Mouse (Mus musculus): Measurements from ENCODE around the gene Apopt1. TPM values are rescaled to one million over a fixed set of nuclear protein-coding genes. Genes with fewer than 3 reads are reported as not detected.

Apopt1 gene
- total RNA-seq, 2 experiments from 2014 or later: 36.9 to 37.0 TPM

DNA sequence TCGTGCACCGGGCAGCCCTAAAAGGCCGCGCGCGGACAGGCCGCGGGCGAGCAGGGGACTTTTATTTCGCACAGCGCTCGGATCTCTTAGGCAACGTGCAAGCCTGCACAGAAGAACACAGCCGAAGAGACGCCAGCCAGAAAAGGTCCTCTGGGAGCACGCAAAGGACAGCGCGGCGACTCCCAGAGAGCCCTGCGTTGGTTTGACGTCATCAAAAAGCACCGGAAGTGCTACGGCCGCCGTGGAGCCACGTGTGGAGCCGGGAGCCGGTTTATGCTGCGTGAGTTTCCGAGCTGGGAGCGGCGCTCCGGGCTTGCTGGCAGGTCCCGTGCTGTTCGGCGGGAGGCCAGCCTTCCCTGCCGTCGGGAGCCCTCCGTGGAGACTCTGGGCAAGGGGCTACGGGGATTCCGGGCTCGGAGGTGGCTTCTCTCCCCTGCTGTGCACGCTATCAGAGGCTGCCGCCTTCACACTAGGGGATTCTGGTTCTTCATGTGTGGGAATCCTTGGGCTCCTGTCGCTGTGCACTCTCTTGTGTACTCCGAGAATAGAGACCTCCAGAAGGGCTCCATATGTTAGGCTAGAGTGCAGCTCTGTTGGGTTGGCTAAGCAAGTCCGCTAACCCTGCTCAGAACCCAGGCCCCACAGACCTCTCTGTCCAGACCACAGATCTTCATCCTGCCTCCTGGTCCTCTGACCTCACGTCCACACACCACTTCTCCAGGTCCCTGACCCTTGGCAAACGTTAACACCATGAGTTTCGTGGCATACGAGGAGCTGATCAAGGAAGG is 35.0 kb upstream of the Apopt1 start, which contains the start of gene Trmt61a:
Gene Trmt61a (plus strand): TSS at position 224 of the 788 bp plus-strand sequence.
- intact Hi-C loops (cut with DNase I): no loop called here
- peak; percentile 90 to 95 for DNase-seq

GRCm38 (mm10) chr12:111678670-111678933 is 34.5 kb upstream of the Apopt1 start:
- intact Hi-C loops (cut with DNase I): no loop called here

GRCm38 (mm10) chr12:111678997-111679396 is 34.1 kb upstream of the Apopt1 start:
- intact Hi-C loops (cut with DNase I): no loop called here
- no peak for DNase-seq

More at GRCm38 (mm10) chr12:111678670-111678933, 34.5 kb upstream of the Apopt1 start:
- no peak for DNase-seq

- no peak for DNase-seq
- intact Hi-C loops (cut with DNase I): no loop called here
Observed at GRCm38 (mm10) chr12:111680661-111681060, 32.4 kb upstream of the Apopt1 start.

DNA sequence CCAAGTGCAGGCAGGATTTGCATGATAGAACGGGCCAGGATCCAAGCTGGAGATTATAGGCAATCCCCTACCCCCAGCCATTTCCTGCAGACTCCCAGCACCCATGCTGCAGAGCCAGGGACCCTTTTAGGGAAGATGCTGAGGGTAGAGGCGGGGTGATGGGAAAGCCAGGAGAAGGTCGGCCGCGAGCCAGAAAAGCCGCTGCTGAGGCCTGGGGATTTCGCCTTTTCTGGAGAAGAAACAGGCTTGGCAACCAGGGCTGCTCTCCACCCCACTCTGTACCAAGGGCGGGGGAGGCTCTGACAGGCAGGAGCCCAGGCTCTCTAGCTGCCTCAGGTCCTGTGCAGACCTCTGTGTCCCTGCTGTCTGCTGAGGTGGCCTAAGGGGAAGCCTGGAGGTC is 31.8 kb upstream of the Apopt1 start:
- no peak for DNase-seq
- intact Hi-C loops (cut with DNase I): no loop called here

DNA sequence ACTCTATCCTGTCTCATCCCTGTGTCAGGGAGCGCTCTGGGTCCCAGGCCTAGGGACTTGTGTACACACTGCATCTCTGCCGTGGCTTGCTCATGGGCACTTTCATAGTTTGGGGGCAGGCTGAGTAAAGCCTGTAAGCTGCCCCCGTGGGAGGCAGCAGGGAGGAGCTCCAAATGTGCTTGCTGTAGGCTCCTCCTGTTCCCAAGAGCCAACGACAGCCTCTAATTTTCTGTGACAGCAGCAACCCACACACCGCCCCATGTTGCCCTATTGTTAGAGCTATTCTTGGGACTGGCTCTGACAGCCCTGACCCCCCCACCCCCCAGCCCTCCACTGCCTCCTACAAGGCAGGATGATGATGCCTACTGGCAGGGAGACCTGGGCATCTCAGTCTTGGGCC is 31.1 kb upstream of the Apopt1 start:
- intact Hi-C loops (cut with DNase I): no loop called here
- DNase-seq: no peak

DNA sequence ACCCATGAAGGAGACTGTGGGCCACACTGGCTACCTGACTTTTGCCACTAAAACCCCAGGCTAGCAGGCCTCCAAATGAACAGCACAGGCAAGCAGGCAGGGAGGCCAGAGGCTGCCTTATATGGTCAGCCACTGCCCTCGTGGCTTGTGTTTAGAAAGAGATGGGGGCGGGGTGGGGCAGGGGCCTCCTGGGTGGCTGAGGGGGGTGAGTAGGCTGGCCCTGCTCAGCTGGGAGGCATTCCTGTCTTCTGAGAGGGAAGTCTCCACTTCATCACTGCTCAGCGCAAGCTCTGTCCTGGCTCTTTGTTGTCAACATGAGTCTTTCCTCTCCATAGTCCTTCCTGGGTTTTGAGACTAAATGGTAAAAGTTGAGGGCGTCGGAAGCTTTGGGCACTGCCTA is 30.3 kb upstream of the Apopt1 start:
- no peak for DNase-seq
- intact Hi-C loops (cut with DNase I): no loop called here

GRCm38 (mm10) chr12:111686390-111686789 is 26.7 kb upstream of the Apopt1 start:
- DNase-seq: no peak

GRCm38 (mm10) chr12:111687350-111688068 is 25.6 kb upstream of the Apopt1 start:
- intact Hi-C loops (cut with DNase I): no loop called here
- DNase-seq: peak; percentile 88

More at GRCm38 (mm10) chr12:111686390-111686789, 26.7 kb upstream of the Apopt1 start:
- intact Hi-C loops (cut with DNase I): no loop called here

DNA sequence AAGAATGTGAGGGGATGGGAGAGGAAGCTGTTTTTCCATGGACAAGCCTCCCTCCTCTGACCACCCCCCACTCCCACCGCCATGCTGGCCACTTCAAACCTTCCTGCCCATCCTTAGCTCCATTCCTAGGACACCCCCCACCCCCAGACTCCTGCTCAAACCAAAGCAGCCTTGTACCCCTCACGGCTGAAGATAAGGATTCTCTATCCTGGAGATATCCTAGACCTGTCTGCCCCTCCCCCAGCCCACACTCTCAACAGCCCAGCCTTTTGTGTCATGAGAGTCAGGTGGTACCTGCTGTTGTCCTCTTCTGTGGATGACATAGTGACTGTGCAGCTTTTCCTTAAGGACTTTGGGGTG is 25.0 kb upstream of the Apopt1 start:
- intact Hi-C loops (cut with DNase I): no loop called here
- no peak for DNase-seq

DNA sequence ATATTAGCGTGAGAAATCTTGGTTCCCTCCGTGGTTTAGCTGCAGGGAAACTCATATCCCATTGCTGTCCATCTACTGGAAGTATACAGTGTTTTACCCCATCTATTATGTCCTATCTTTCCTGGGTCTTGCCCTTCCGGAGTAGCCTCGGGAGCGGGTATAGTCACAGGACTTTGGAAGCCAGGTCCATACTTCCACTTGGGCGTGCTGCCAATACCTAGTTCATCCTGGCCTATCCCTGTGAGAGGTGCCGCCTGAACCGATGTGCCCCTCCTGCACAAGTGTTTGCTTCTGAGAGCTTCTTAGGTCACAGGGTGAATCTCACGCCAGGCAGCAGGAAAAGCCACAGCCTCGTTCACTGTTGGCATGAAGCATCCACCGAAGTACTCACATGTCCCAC is 23.6 kb upstream of the Apopt1 start:
- DNase-seq: no peak
- intact Hi-C loops (cut with DNase I): no loop called here

DNA sequence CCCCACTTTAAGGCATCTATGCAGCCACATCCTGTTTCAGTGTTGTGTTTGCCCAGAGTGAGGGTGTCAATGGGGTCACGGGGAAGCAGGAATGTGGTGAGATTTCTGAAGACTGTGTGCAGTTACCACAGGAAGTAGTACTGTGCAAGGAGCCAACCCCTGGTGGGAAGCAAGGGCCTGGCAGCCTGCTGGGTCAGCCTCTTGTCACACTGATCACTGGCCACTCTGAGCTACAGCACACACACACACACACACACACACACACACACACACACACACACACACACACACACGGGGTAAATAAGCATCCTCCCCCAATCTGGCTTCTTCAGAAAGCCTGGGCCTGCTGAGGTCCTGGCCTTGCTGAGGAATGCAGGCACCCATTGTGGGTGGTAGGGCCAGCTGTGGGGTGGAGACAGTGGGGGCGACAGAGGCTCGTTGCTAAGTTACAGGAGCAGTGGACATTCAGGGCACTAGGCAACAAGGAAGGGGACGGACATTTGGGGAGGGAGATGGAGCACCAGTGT is 21.7 kb upstream of the Apopt1 start:
- no peak for DNase-seq
- intact Hi-C loops (cut with DNase I): no loop called here

DNA sequence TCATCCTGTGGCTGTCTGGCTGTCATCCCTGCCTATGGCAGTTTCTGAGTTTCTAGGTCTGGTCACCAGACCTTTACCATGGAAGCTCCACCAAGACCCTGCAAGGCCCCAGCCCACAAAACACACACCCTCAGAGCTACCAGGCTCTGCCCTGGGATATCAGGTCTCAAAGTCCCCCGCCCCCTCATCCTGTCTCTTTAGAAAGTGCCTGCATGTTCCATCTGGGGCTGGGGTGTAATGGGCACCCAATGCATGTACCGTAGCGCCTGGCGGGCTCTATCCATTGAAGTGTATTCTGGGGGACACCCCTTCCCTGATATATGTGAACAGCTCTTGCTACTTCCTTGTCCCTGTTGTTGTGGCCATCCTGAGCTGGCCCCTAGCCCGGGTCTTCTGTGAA is 20.2 kb upstream of the Apopt1 start:
- intact Hi-C loops (cut with DNase I): no loop called here
- DNase-seq: no peak

DNA sequence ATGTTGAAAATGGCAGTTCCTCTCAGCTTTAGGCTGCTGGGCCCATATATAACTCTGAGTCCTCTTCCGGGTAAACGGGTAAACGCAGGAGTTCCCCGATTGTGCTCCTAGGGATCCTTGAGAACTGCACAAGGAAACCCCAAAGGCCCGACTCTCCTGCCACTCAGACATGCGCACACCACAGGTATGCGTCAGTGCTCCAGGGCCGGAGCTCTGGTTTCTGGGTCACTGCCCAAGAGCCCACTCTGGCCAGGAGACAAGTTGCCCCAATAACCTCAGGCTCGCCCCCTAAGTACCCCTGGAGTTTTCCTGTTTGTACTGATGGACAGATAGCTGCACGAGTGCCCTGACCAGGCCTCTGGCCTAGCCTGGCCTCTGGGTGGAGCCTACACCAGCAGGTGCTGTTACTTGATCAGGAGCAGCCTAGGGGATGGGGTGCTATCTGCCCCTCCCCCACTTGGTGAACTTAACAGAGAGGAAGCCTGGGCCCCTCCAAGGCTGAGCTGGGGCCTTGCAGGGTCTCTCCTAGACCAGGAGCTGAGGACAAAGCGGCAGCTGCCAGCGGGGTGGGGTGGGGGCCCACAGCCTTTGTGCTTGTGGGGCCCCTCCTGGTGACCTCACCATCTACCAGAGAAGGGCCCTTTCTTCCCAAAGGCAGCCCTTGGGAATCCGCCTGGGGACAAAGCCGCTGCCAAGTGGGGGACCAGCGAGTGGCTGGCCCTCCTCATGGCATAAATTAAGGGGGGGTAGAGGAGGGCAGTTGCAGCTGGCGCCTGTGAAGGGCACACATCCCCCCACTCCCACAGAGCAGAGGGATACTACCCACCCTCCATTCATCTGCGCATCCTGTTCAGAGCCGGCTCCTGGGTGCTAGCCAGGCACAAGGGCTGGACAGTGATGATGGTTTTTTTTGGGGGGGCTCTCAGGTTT is 19.5 kb upstream of the Apopt1 start:
- no peak for DNase-seq
- intact Hi-C loops (cut with DNase I): no loop called here

DNA sequence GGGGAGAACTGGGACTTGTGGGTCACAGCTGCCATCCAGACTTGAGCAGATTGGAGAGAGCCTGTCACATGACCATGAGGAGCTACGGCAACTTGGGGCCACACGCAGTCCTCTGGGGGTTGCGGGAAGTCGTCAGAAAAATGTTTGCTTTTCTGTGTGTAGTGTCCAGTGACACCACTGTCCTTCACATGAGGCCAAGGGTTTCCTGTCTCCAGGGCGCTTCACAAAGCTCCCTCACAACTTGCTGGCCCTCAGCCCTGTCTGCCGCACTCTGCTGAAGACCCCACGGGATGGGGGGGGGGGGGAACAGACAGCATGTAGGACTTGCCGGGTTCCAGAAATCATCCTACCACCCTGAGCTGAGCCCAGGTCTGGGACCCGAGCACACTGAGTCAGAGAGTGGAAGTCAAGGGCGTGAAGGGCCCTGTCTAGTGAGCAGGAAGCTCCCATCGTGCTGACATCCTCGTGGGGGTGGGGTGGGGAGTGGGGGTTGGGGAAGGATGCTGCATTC is 18.7 kb upstream of the Apopt1 start:
- intact Hi-C loops (cut with DNase I): no loop called here
- no peak for DNase-seq

GRCm38 (mm10) chr12:111694880-111695804 is 17.9 kb upstream of the Apopt1 start:
- intact Hi-C loops (cut with DNase I): no loop called here
- no peak for DNase-seq

GRCm38 (mm10) chr12:111696239-111696638 is 16.8 kb upstream of the Apopt1 start:
- DNase-seq: peak; percentile 79 to 85
- intact Hi-C loops (cut with DNase I): loop anchor here (1.0 to 2.0 kb wide), 2 partner anchors 28 to 37 kb away; no protein-coding TSS in a partner anchor

DNA sequence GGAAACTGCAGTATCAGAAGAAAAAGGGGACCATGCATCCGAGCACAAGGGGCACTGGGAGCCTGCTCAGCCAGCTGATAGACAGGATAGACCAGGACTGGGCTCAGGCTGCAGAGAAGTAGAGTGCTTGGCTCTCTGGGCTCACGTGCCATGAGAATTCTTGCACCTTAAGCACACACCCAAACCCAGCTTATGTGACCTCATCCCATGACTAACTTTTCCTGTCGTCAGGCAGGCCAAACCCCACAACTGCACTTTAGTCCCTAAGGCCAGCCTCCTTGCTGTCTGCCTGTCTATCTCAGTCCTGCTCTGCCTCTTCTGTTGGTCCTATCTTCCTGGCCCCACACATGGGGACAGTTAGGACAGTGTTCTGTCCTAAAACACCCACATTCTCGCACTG is 15.4 kb upstream of the Apopt1 start:
- intact Hi-C loops (cut with DNase I): loop anchor here (2.0 kb wide), 1 partner anchor 35 kb away; no protein-coding TSS in a partner anchor
- no peak for DNase-seq

- no peak for DNase-seq
Observed at GRCm38 (mm10) chr12:111698346-111698913, 14.6 kb upstream of the Apopt1 start.

More at GRCm38 (mm10) chr12:111698346-111698913, 14.6 kb upstream of the Apopt1 start:
- intact Hi-C loops (cut with DNase I): no loop called here

Data from heart, postnatal 14 days (tissue).